Mouse (Mus musculus): Measurements from ENCODE around the gene Cacna1e. TPM values are rescaled to one million over a fixed set of nuclear protein-coding genes. Genes with fewer than 3 reads are reported as not detected.

The Cacna1e gene
- polyA plus RNA-seq, 1 experiment from 2014 or later = 0.39 TPM

DNA sequence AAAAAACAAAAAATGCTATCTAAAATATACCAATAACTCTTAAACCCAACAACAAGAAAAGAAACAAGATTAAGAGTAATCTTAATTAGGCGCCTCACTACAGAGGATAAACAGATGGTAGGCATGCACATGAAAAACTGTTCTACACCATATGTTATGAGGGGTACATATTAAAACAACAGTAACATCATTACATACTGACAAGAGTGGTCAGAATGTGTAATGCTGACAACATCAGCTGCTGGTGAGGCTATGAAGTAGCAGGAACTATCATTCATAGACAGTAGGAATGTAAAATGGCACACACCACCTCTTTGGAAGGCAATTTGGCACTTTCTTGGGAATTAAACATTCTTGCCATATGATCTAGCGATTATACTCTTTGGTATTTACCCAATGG lies 363.6 kb downstream of the Cacna1e start:
- Histone ChIP-seq H3K36me3 (ENCODE audit: control insufficient read depth, insufficient read depth, low read length) (no peaks in the 10 kb centered on the region), H3K9ac (ENCODE audit: low read length) (no peak overlapping the region), H3K27me3 (ENCODE audit: control insufficient read depth, insufficient read depth, low read length) (no peaks in the 10 kb centered on the region), H3K4me3 (ENCODE audit: low read depth, low read length) (no peak overlapping the region), H3K4me1 (replicated peaks; ENCODE audit: control insufficient read depth, insufficient read depth) (no peaks in the 10 kb centered on the region), H3K9me3 (ENCODE audit: control insufficient read depth, low read length) (no peaks in the 10 kb centered on the region), H3K27ac (replicated peaks) (no peak overlapping the region), H3K4me2 (replicated peaks; ENCODE audit: low read depth) (no peak overlapping the region)
- TF ChIP-seq EP300 (optimal IDR thresholded peaks at IDR 0.05) (no peak), CTCF (IDR thresholded peaks at IDR 0.05; ENCODE audit: low read depth) (no peak)
- 90% methylated on average over 2 of the region's 2 CpGs for WGBS
- ATAC-seq (ENCODE audit: low FRiP score, low TSS enrichment) (no peak), DNase-seq (ENCODE audit: low spot score) (no peak)

GRCm38 (mm10) chr1:154515350-154515749 lies 369.0 kb downstream of the Cacna1e start:
- DNase-seq (ENCODE audit: low spot score) (no peak), ATAC-seq (ENCODE audit: low FRiP score, low TSS enrichment) (no peak)
- Histone ChIP-seq H3K36me3 (ENCODE audit: control insufficient read depth, insufficient read depth, low read length) (no peaks in the 10 kb centered on the region), H3K27ac (replicated peaks) (no peak overlapping the region), H3K9me3 (ENCODE audit: control insufficient read depth, low read length) (no peaks in the 10 kb centered on the region), H3K4me1 (replicated peaks; ENCODE audit: control insufficient read depth, insufficient read depth) (no peaks in the 10 kb centered on the region), H3K4me3 (ENCODE audit: low read depth, low read length) (no peak overlapping the region), H3K9ac (ENCODE audit: low read length) (no peak overlapping the region), H3K4me2 (replicated peaks; ENCODE audit: low read depth) (no peak overlapping the region), H3K27me3 (ENCODE audit: control insufficient read depth, insufficient read depth, low read length) (no peaks in the 10 kb centered on the region)
- WGBS = 90% methylated on average over 2 of the region's 2 CpGs
- no peak for TF ChIP-seq EP300 (optimal IDR thresholded peaks at IDR 0.05)
- no peak for TF ChIP-seq CTCF (IDR thresholded peaks at IDR 0.05; ENCODE audit: low read depth)

- Histone ChIP-seq H3K4me2 (replicated peaks; ENCODE audit: low read depth) (no peak overlapping the region), H3K36me3 (ENCODE audit: control insufficient read depth, insufficient read depth, low read length) (no peaks in the 10 kb centered on the region), H3K27ac (replicated peaks) (no peak overlapping the region), H3K9me3 (ENCODE audit: control insufficient read depth, low read length) (no peaks in the 10 kb centered on the region), H3K4me1 (replicated peaks; ENCODE audit: control insufficient read depth, insufficient read depth) (no peaks in the 10 kb centered on the region), H3K4me3 (ENCODE audit: low read depth, low read length) (no peak overlapping the region), H3K9ac (ENCODE audit: low read length) (no peak overlapping the region), H3K27me3 (ENCODE audit: control insufficient read depth, insufficient read depth, low read length) (no peaks in the 10 kb centered on the region)
- TF ChIP-seq EP300 (optimal IDR thresholded peaks at IDR 0.05) (no peak), CTCF (IDR thresholded peaks at IDR 0.05; ENCODE audit: low read depth) (no peak)
- ATAC-seq (ENCODE audit: low FRiP score, low TSS enrichment) = no peak
- DNase-seq (ENCODE audit: low spot score) = no peak
Observed at GRCm38 (mm10) chr1:154511736-154512135, 372.6 kb downstream of the Cacna1e start.

DNA sequence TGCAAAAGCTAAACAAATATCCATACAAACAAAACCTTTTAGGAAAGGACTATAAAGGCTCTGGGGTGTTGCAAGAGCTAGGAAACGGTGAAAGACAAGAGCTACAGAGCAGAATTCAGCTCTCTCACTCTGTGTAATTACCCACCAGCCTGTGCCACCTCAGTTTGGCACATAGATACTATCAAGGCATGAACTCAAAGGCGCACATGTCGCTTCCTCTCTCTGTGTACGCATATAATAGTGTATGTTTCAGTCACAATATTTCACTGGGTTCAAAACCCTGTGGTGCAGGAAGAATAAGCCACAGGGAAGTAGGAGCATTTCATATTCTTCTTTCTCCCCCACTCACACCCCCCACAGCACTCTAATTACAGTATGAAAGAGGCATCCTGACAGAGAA lies 380.3 kb downstream of the Cacna1e start:
- TF ChIP-seq EP300 (optimal IDR thresholded peaks at IDR 0.05) (no peak), CTCF (IDR thresholded peaks at IDR 0.05; ENCODE audit: low read depth) (no peak)
- H3K36me3 ChIP-seq (ENCODE audit: control insufficient read depth, insufficient read depth, low read length) = no peaks in the 10 kb centered on the region
- no peaks in the 10 kb centered on the region for H3K4me1 ChIP-seq (replicated peaks; ENCODE audit: control insufficient read depth, insufficient read depth)
- H3K4me3 ChIP-seq (ENCODE audit: low read depth, low read length) = no peak overlapping the region
- no peaks in the 10 kb centered on the region for H3K9me3 ChIP-seq (ENCODE audit: control insufficient read depth, low read length)
- no peak overlapping the region for H3K4me2 ChIP-seq (replicated peaks; ENCODE audit: low read depth)
- WGBS = 75% methylated on average over 4 of the region's 4 CpGs
- H3K27me3 ChIP-seq (ENCODE audit: control insufficient read depth, insufficient read depth, low read length) = no peaks in the 10 kb centered on the region
- no peak overlapping the region for H3K9ac ChIP-seq (ENCODE audit: low read length)
- no peak for DNase-seq (ENCODE audit: low spot score)
- ATAC-seq (ENCODE audit: low FRiP score, low TSS enrichment) = no peak
- no peak overlapping the region for H3K27ac ChIP-seq (replicated peaks)

DNA sequence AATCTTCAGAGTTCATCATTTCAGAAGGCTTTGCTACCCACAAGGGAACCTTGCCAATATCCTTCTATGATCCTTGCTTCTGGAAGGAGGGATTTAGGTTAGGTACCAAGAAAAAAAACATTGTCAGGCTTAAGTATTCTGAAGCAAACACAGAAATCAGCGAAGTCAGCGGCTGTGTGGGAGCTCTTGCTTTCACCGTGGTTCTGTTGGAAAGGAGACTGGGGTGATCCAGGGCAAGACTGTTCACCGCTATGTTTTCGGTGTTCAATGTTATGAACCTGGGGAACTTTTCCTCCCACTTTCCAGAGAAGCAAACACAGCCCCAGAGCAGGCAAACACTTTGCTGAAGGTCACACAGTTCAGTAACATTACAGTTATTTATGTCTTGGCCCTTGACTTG lies 383.4 kb downstream of the Cacna1e start:
- TF ChIP-seq CTCF (IDR thresholded peaks at IDR 0.05; ENCODE audit: low read depth) (no peak), EP300 (optimal IDR thresholded peaks at IDR 0.05) (no peak)
- Histone ChIP-seq H3K4me2 (replicated peaks; ENCODE audit: low read depth) (no peak overlapping the region), H3K27ac (replicated peaks) (no peak overlapping the region), H3K9me3 (ENCODE audit: control insufficient read depth, low read length) (no peaks in the 10 kb centered on the region), H3K27me3 (ENCODE audit: control insufficient read depth, insufficient read depth, low read length) (no peaks in the 10 kb centered on the region), H3K4me1 (replicated peaks; ENCODE audit: control insufficient read depth, insufficient read depth) (no peaks in the 10 kb centered on the region), H3K4me3 (ENCODE audit: low read depth, low read length) (no peak overlapping the region), H3K36me3 (ENCODE audit: control insufficient read depth, insufficient read depth, low read length) (no peaks in the 10 kb centered on the region), H3K9ac (ENCODE audit: low read length) (no peak overlapping the region)
- 52% methylated on average over 5 of the region's 5 CpGs for whole genome bisulfite sequencing
- no peak for DNase-seq (ENCODE audit: low spot score)
- ATAC-seq (ENCODE audit: low FRiP score, low TSS enrichment) = no peak

GRCm38 (mm10) chr1:154500187-154500866 lies 384.0 kb downstream of the Cacna1e start:
- Histone ChIP-seq H3K27ac (replicated peaks) (no peak overlapping the region), H3K9me3 (ENCODE audit: control insufficient read depth, low read length) (no peaks in the 10 kb centered on the region), H3K9ac (ENCODE audit: low read length) (no peak overlapping the region), H3K4me1 (replicated peaks; ENCODE audit: control insufficient read depth, insufficient read depth) (no peaks in the 10 kb centered on the region), H3K36me3 (ENCODE audit: control insufficient read depth, insufficient read depth, low read length) (no peaks in the 10 kb centered on the region), H3K4me3 (ENCODE audit: low read depth, low read length) (no peak overlapping the region), H3K27me3 (ENCODE audit: control insufficient read depth, insufficient read depth, low read length) (no peaks in the 10 kb centered on the region), H3K4me2 (replicated peaks; ENCODE audit: low read depth) (no peak overlapping the region)
- DNase-seq (ENCODE audit: low spot score) (no peak), ATAC-seq (ENCODE audit: low FRiP score, low TSS enrichment) (no peak)
- WGBS = 45% methylated on average over 3 of the region's 3 CpGs
- no peak for TF ChIP-seq CTCF (IDR thresholded peaks at IDR 0.05; ENCODE audit: low read depth)
- no peak for TF ChIP-seq EP300 (optimal IDR thresholded peaks at IDR 0.05)
